Mouse (Mus musculus): Measurements from ENCODE around the gene Nxnl1.

GRCm38 (mm10) chr8:71596384-71596783 lies 30.0 kb upstream of the Nxnl1 start:
- TF ChIP-seq CTCF (IDR thresholded peaks at IDR 0.05; ENCODE audit: low read depth, low read length) (no peak), POLR2A (IDR thresholded peaks at IDR 0.05; ENCODE audit: extremely low read depth, insufficient read depth, low read length) (no peak)
